17 mouse cellular contexts compared by ENCODE assay signal in genomic region chr13:16018807-16019510, GRCm38 (mm10). TPM values are rescaled to one million over a fixed set of nuclear protein-coding genes. Genes with fewer than 3 reads are reported as not detected.
DNase-seq lines count a peak whose midpoint lies in the region; ATAC-seq and TF ChIP-seq lines count a peak whose summit lies in the region.
"Had no signal": no experiment of that assay in that cellular context is flagged by ENCODE, and none has a peak within 500 bp of the region (broad histone marks: within the 10 kb centered on the region; RNA-seq: fewer than 3 reads in every experiment).

No protein-coding gene starts in this region.

- peaks cover 12% of the 10 kb centered on the region; the same call in 1 of the 2 replicates for H3K27me3 ChIP-seq in heart, embryonic 13.5 days (replicated peaks)
- H3K27me3 ChIP-seq in neural tube, embryonic 15.5 days (replicated peaks) = peaks cover 24% of the 10 kb centered on the region
- H3K27me3 ChIP-seq in intestine, postnatal 0 days (replicated peaks; ENCODE audit: control insufficient read depth, insufficient read depth, low read length) = peaks cover 10% of the 10 kb centered on the region; the same call in 1 of the 2 replicates
- no peaks in the 10 kb centered on the region for H3K27me3 ChIP-seq in stomach, postnatal 0 days (ENCODE audit: control insufficient read depth, insufficient read depth, low read length)
- H3K27me3 ChIP-seq: CH12.LX had no signal

- WGBS in heart, embryonic 13.5 days = 64% methylated on average over 3 of the region's 3 CpGs
- WGBS in neural tube, embryonic 15.5 days = 82% methylated on average over 3 of the region's 3 CpGs
- WGBS in intestine, postnatal 0 days = 75% methylated on average over 3 of the region's 3 CpGs
- 71% methylated on average over 3 of the region's 3 CpGs for WGBS in stomach, postnatal 0 days

- peak overlapping the region; percentile 87 for H3K9ac ChIP-seq in heart, embryonic 13.5 days
- H3K9ac ChIP-seq in neural tube, embryonic 15.5 days (replicated peaks) = no peak overlapping the region
- H3K9ac ChIP-seq in intestine, postnatal 0 days (ENCODE audit: low read depth, low read length) = no peak overlapping the region
- H3K9ac ChIP-seq in stomach, postnatal 0 days (ENCODE audit: low read length) = no peak overlapping the region
- H3K9ac ChIP-seq: forebrain, embryonic 12.5 days; midbrain, embryonic 13.5 days; neural tube, embryonic 12.5 days had no signal

- peak overlapping the region; percentile 61 for H3K27ac ChIP-seq in heart, embryonic 13.5 days (replicated peaks)
- no peak overlapping the region for H3K27ac ChIP-seq in neural tube, embryonic 15.5 days (replicated peaks)
- H3K27ac ChIP-seq in intestine, postnatal 0 days (ENCODE audit: low read depth, low read length) = no peak overlapping the region
- H3K27ac ChIP-seq in stomach, postnatal 0 days (replicated peaks) = no peak overlapping the region
- H3K27ac ChIP-seq: forebrain, embryonic 12.5 days; hindbrain, postnatal 0 days; midbrain, embryonic 13.5 days; neural tube, embryonic 12.5 days had no signal

- H3K4me2 ChIP-seq in heart, embryonic 13.5 days = peak overlapping the region; percentile 81
- H3K4me2 ChIP-seq in neural tube, embryonic 15.5 days = peak overlapping the region; percentile 62; the same call in 1 of the 2 replicates
- peak overlapping the region; percentile 56 for H3K4me2 ChIP-seq in intestine, postnatal 0 days (replicated peaks; ENCODE audit: low read depth)
- peak overlapping the region; percentile 18; the same call in 1 of the 2 replicates for H3K4me2 ChIP-seq in stomach, postnatal 0 days (replicated peaks; ENCODE audit: low read depth)
- H3K4me2 ChIP-seq: forebrain, embryonic 12.5 days; midbrain, embryonic 13.5 days; neural tube, embryonic 12.5 days had no signal

- no peak for TF ChIP-seq EP300 in stomach, postnatal 0 days (optimal IDR thresholded peaks at IDR 0.05)

- H3K9me3 ChIP-seq in heart, embryonic 13.5 days = no peaks in the 10 kb centered on the region
- H3K9me3 ChIP-seq in neural tube, embryonic 15.5 days (replicated peaks) = no peaks in the 10 kb centered on the region
- no peaks in the 10 kb centered on the region for H3K9me3 ChIP-seq in intestine, postnatal 0 days (ENCODE audit: control insufficient read depth)
- H3K9me3 ChIP-seq in stomach, postnatal 0 days (ENCODE audit: control insufficient read depth, low read length) = no peaks in the 10 kb centered on the region
- H3K9me3 ChIP-seq: forebrain, embryonic 12.5 days; midbrain, embryonic 13.5 days; neural tube, embryonic 12.5 days had no signal

- H3K4me3 ChIP-seq in heart, embryonic 13.5 days = peak overlapping the region; percentile 67
- no peak overlapping the region for H3K4me3 ChIP-seq in neural tube, embryonic 15.5 days (replicated peaks)
- peak overlapping the region; percentile 39; the same call in 1 of the 2 replicates for H3K4me3 ChIP-seq in intestine, postnatal 0 days (ENCODE audit: low read depth, low read length)
- no peak overlapping the region for H3K4me3 ChIP-seq in stomach, postnatal 0 days (ENCODE audit: low read depth, low read length)
- H3K4me3 ChIP-seq: forebrain, embryonic 12.5 days; midbrain, embryonic 13.5 days; neural tube, embryonic 12.5 days had no signal

- no peak for ATAC-seq in heart, embryonic 13.5 days (ENCODE audit: extremely low read depth, insufficient number of reproducible peaks, low FRiP score, low TSS enrichment)
- ATAC-seq in neural tube, embryonic 15.5 days (ENCODE audit: low FRiP score) = no peak
- ATAC-seq in intestine, postnatal 0 days = no peak
- ATAC-seq in stomach, postnatal 0 days (ENCODE audit: low FRiP score, low TSS enrichment) = no peak
- ATAC-seq: hindbrain, postnatal 0 days; midbrain, embryonic 13.5 days had no signal

- no peak for DNase-seq in heart, postnatal 4 days
- no peak for DNase-seq in neural tube, embryonic 10.5 days (ENCODE audit: extremely low spot score, low spot score)
- DNase-seq in stomach, postnatal 0 days (ENCODE audit: low spot score) = no peak
- DNase-seq in urinary bladder, postnatal 25 days (ENCODE audit: low spot score) = no peak
- no peak for DNase-seq in right cerebral cortex, postnatal 25 days
- DNase-seq: adrenal gland, adult 8-10 months; gastrocnemius, postnatal 36 days; kidney, postnatal 25 days; lung, adult 2 months had no signal

- no peaks in the 10 kb centered on the region for H3K36me3 ChIP-seq in heart, embryonic 13.5 days
- H3K36me3 ChIP-seq in neural tube, embryonic 15.5 days = no peaks in the 10 kb centered on the region
- no peaks in the 10 kb centered on the region for H3K36me3 ChIP-seq in intestine, postnatal 0 days (ENCODE audit: control insufficient read depth, insufficient read depth)
- no peaks in the 10 kb centered on the region for H3K36me3 ChIP-seq in stomach, postnatal 0 days (ENCODE audit: control insufficient read depth, insufficient read depth, low read length)
- H3K36me3 ChIP-seq: forebrain, embryonic 12.5 days; midbrain, embryonic 13.5 days; neural tube, embryonic 12.5 days had no signal

- no peak for TF ChIP-seq CTCF in intestine, postnatal 0 days (IDR thresholded peaks at IDR 0.05; ENCODE audit: low read depth)
- no peak for TF ChIP-seq CTCF in stomach, postnatal 0 days (IDR thresholded peaks at IDR 0.05; ENCODE audit: low read depth)

- peaks cover 39% of the 10 kb centered on the region for H3K4me1 ChIP-seq in heart, embryonic 13.5 days
- peaks cover 19% of the 10 kb centered on the region for H3K4me1 ChIP-seq in neural tube, embryonic 15.5 days
- no peaks in the 10 kb centered on the region for H3K4me1 ChIP-seq in intestine, postnatal 0 days (replicated peaks; ENCODE audit: control insufficient read depth, insufficient read depth, low read length)
- H3K4me1 ChIP-seq in stomach, postnatal 0 days (replicated peaks; ENCODE audit: control insufficient read depth, insufficient read depth) = no peaks in the 10 kb centered on the region

RNA-seq across cellular contexts. Expression of gene Inhba, which starts 7.3 kb away (rescaled TPM):
- 13.3 and 15.4 TPM in 2 replicates for polyA plus RNA-seq in heart, embryonic 13.5 days (2015; fragmentation: Nextera tagmentation; extraction: Ambion mirVana)
- total RNA-seq in heart, postnatal 4 days (2021) = 10 to 100 TPM; 11.2 to 12.5 TPM
- 2.5 and 4.7 TPM in 2 replicates for polyA plus RNA-seq in neural tube, embryonic 15.5 days (2015; fragmentation: Nextera tagmentation; extraction: Ambion mirVana)
- 3.1 and 3.8 TPM in 2 replicates for polyA plus RNA-seq in intestine, postnatal 0 days (2015; fragmentation: Nextera tagmentation; extraction: Ambion mirVana)
- 3.1 and 3.2 TPM in 2 replicates for polyA plus RNA-seq in stomach, postnatal 0 days (2015; fragmentation: Nextera tagmentation; extraction: Ambion mirVana)
- total RNA-seq: CH12.LX had no signal

Comparison
In these comparisons a context has a peak if more than half of its experiments do, and no peak if none do; other contexts are left out.
1. H3K4me2 ChIP-seq: peak in every context shown above with its lines; median percentile 81 in heart, embryonic 13.5 days; 62 in neural tube, embryonic 15.5 days; 56 in intestine, postnatal 0 days; 18 in stomach, postnatal 0 days.
2. H3K4me3 ChIP-seq: peak in heart, embryonic 13.5 days (single experiment) and intestine, postnatal 0 days (single experiment); none in neural tube, embryonic 15.5 days (single experiment) and stomach, postnatal 0 days (single experiment).